Mouse (Mus musculus) kidney, adult 2 months (tissue): ENCODE results near the gene Nell2. TPM values are rescaled to one million over a fixed set of nuclear protein-coding genes. Genes with fewer than 3 reads are reported as not detected.

ENCODE experiments used
- DNase-seq: peaks from one replicate; pipeline ENCODE4 v3.0.0; 2021
- H3K27ac ChIP-seq: fragments of 200-500 bp; 2 replicates; pipeline ENCODE4 v1.5.1; 2012; ENCODE audit warnings: low read depth, low read length, control low read depth, inconsistent platforms; ENCODE audit not compliant: insufficient read depth
- H3K27me3 ChIP-seq: fragments of 200-500 bp; replicated peaks from 2 replicates; pipeline ENCODE4 v1.6.1; 2012; ENCODE audit warnings: mild to moderate bottlenecking, moderate library complexity, low read length, inconsistent platforms; ENCODE audit not compliant: control insufficient read depth, insufficient read depth
- H3K36me3 ChIP-seq: fragments of 200-500 bp; 2 replicates; pipeline ENCODE4 v1.6.1; 2012; ENCODE audit warnings: mild to moderate bottlenecking, moderate library complexity, low read length, inconsistent platforms; ENCODE audit not compliant: control insufficient read depth, insufficient read depth
- H3K4me1 ChIP-seq: fragments of 200-500 bp; 2 replicates; pipeline ENCODE4 v1.6.1; 2011; ENCODE audit warnings: low read length; ENCODE audit not compliant: control insufficient read depth, insufficient read depth
- H3K4me3 ChIP-seq: fragments of 200-500 bp; 2 replicates; pipeline ENCODE4 v1.5.1; 2011; ENCODE audit warnings: mild to moderate bottlenecking, low read depth, low read length, control low read depth; ENCODE audit not compliant: insufficient read depth
- CTCF ChIP-seq: fragments of 200-500 bp; conservative IDR thresholded peaks from 2 replicates; pipeline ENCODE4 v1.5.1; 2011; ENCODE audit warnings: low read depth, mild to moderate bottlenecking, control low read depth, low read length, moderate library complexity, mixed read lengths; ENCODE audit not compliant: insufficient read depth, insufficient read length
- POLR2A ChIP-seq: fragments of 200-500 bp; IDR thresholded peaks from one replicate; pipeline ENCODE4 v1.6.1; 2011; ENCODE audit warnings: low read depth, low read length, control low read depth
- WGBS: fragments of 180-500 bp; shearing (Covaris S2); methylation state at CpG from one replicate; pipeline ENCODE4 v1.1.7; 2018; 5-methylcytosine and 5-hydroxymethylcytosine counted together
- polyA plus RNA-seq: library from polyadenylated mRNA; depleted of rRNA; stranded (reverse); fragments of >200 nt; gene quantifications from 2 replicates; pipeline ENCODE4 v1.2.3, GENCODE M21; 2012

Gene Nell2
- polyA plus RNA-seq, 1 experiment, result 0.14 TPM

DNA sequence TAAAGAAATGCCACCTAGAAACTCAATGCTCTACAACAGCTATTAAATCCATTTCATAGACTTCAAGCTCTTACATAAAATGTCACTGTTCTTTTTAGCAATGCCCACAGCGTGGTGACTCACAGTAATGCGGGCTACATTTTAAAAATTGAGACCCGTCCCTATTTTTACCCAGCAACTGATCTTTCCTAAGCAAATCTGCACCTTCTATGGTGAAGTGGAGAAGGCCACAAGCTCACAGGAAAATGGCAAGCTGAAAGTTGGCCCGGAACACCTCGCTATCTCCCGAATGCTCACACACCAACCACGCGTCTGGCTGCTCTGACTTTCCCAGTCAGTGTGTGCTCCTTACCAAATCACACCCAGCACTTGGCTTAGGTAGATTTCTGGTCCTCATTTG, 98.4 kb downstream of the Nell2 start:
- no peaks in the 10 kb centered on the region for H3K4me1 ChIP-seq
- no peak for TF ChIP-seq CTCF
- TF ChIP-seq POLR2A, result no peak
- WGBS, result 96% methylated on average over 8 of the region's 8 CpGs
- no peak overlapping the region for H3K4me3 ChIP-seq
- H3K36me3 ChIP-seq, result no peaks in the 10 kb centered on the region
- no peaks in the 10 kb centered on the region for H3K27me3 ChIP-seq
- no peak for DNase-seq
- no peak overlapping the region for H3K27ac ChIP-seq

- no peak overlapping the region for H3K27ac ChIP-seq
- no peak for DNase-seq
- H3K36me3 ChIP-seq, result no peaks in the 10 kb centered on the region
- WGBS, result 43% methylated on average over 7 of the region's 7 CpGs
- no peaks in the 10 kb centered on the region for H3K27me3 ChIP-seq
- TF ChIP-seq POLR2A, result no peak
- TF ChIP-seq CTCF, result no peak
- H3K4me3 ChIP-seq, result no peak overlapping the region
- no peaks in the 10 kb centered on the region for H3K4me1 ChIP-seq
These were observed 100.2 kb downstream of the Nell2 start for GRCm38 (mm10) chr15:95428003-95428663.

DNA sequence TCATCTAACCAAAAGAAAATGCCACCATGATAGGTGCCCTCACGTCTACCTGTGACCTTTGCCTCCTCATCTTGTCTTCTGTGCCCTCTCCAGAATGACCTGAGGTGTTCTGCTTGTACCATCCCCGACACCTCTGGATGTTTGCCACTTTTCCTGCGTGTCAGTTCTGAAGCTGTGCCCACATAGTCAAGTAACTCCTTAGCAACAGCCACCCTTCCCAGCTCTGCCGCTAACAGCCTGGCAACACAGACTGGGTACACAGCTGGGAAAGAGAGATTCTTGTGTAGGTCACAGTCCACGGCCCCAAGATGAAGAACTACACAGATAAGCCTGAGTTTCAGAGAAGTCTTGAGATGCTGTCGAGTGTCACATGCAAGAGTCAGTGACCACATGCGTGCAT, 103.3 kb downstream of the Nell2 start:
- Histone ChIP-seq H3K4me3 (no peak overlapping the region), H3K36me3 (no peaks in the 10 kb centered on the region), H3K27me3 (no peaks in the 10 kb centered on the region), H3K4me1 (no peaks in the 10 kb centered on the region), H3K27ac (no peak overlapping the region)
- no peak for TF ChIP-seq POLR2A
- no peak for TF ChIP-seq CTCF
- 87% methylated on average over 7 of the region's 7 CpGs for WGBS
- DNase-seq, result no peak

GRCm38 (mm10) chr15:95422226-95422950, 106.0 kb downstream of the Nell2 start:
- no peak for TF ChIP-seq CTCF
- TF ChIP-seq POLR2A, result no peak
- 93% methylated on average over 15 of the region's 15 CpGs for WGBS
- Histone ChIP-seq H3K4me1 (no peaks in the 10 kb centered on the region), H3K4me3 (no peak overlapping the region), H3K36me3 (no peaks in the 10 kb centered on the region), H3K27me3 (no peaks in the 10 kb centered on the region), H3K27ac (no peak overlapping the region)
- DNase-seq, result no peak

DNA sequence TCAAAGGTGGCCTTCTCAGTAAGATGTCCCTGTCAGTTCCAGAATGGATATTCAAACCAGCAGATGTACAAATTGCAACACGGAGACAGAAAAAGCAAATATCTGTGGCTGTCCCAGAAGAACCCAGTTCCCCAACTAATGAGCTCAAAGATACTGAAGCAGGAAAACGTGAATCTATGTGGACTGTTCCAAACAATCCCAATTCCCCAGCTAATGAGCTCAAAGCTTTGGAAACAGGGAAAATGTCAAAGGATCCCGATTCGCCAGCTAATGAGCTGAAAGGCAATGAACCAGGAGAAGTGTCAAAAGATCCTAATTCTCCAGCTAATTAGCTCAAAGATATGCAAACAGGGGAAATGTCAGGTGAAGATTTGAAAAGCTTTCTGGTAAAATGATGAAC, 109.7 kb downstream of the Nell2 start:
- 86% methylated on average over 4 of the region's 4 CpGs for WGBS
- no peaks in the 10 kb centered on the region for H3K36me3 ChIP-seq

GRCm38 (mm10) chr15:95411949-95412741, 116.2 kb downstream of the Nell2 start:
- Histone ChIP-seq H3K4me3 (no peak overlapping the region), H3K27me3 (no peaks in the 10 kb centered on the region), H3K36me3 (no peaks in the 10 kb centered on the region), H3K4me1 (no peaks in the 10 kb centered on the region), H3K27ac (no peak overlapping the region)
- 60% methylated on average over 5 of the region's 5 CpGs for WGBS
- no peak for DNase-seq
- TF ChIP-seq CTCF, result no peak
- TF ChIP-seq POLR2A, result no peak

More for the DNA sequence above, 109.7 kb downstream of the Nell2 start:
- Histone ChIP-seq H3K27ac (no peak overlapping the region), H3K4me3 (no peak overlapping the region), H3K4me1 (no peaks in the 10 kb centered on the region), H3K27me3 (no peaks in the 10 kb centered on the region)
- no peak for DNase-seq
- no peak for TF ChIP-seq CTCF
- TF ChIP-seq POLR2A, result no peak
